Comparison of ENCODE assay signal across 11 mouse cellular contexts in genomic region chr5:128617621-128618020, GRCm38 (mm10). TPM values are rescaled to one million over a fixed set of nuclear protein-coding genes. Genes with fewer than 3 reads are reported as not detected.
DNase-seq lines count a peak whose midpoint lies in the region; ATAC-seq and TF ChIP-seq lines count a peak whose summit lies in the region.
"Had no signal": no experiment of that assay in that cellular context is flagged by ENCODE, and none has a peak within 500 bp of the region (broad histone marks: within the 10 kb centered on the region; RNA-seq: fewer than 3 reads in every experiment).

No protein-coding gene starts in this region.

- H3K9ac ChIP-seq in forebrain, embryonic 15.5 days (replicated peaks): no peak overlapping the region
- no peak overlapping the region for H3K9ac ChIP-seq in midbrain, postnatal 0 days (replicated peaks; ENCODE audit: low read length, poor library complexity, severe bottlenecking)
- 0 out of 2 replicates have a peak overlapping the region, but pooled peaks have one; percentile 8 for H3K9ac ChIP-seq in limb, embryonic 12.5 days (replicated peaks)
- no peak overlapping the region for H3K9ac ChIP-seq in neural tube, embryonic 15.5 days (replicated peaks)
- H3K9ac ChIP-seq: heart, embryonic 15.5 days; liver, embryonic 13.5 days had no signal

- H3K27me3 ChIP-seq in forebrain, embryonic 10.5 days (ENCODE audit: poor library complexity, severe bottlenecking): peaks cover 74% of the 10 kb centered on the region
- 0 out of 2 replicates have a peak, but pooled peaks cover 5% of the 10 kb centered on the region for H3K27me3 ChIP-seq in forebrain, embryonic 15.5 days
- H3K27me3 ChIP-seq in midbrain, embryonic 10.5 days (ENCODE audit: low read depth, poor library complexity, severe bottlenecking): peaks cover 60% of the 10 kb centered on the region
- 0 out of 2 replicates have a peak, but pooled peaks cover 3% of the 10 kb centered on the region for H3K27me3 ChIP-seq in midbrain, postnatal 0 days (ENCODE audit: insufficient read depth, low read length)
- H3K27me3 ChIP-seq in limb, embryonic 12.5 days: no peaks in the 10 kb centered on the region
- H3K27me3 ChIP-seq in neural tube, embryonic 15.5 days (replicated peaks): 0 out of 2 replicates have a peak, but pooled peaks cover 5% of the 10 kb centered on the region
- H3K27me3 ChIP-seq: liver, embryonic 13.5 days had no signal

- no peak for DNase-seq in forebrain, embryonic 10.5 days (ENCODE audit: extremely low spot score, low spot score)
- DNase-seq in midbrain, embryonic 10.5 days (ENCODE audit: low spot score): peak; percentile 35
- no peak for DNase-seq in midbrain, postnatal 0 days (ENCODE audit: low spot score)
- no peak for DNase-seq in frontal cortex, postnatal 25 days (ENCODE audit: low spot score in 2 of 2)
- no peak for DNase-seq in left cerebral cortex, postnatal 25 days (ENCODE audit: low spot score in 2 of 2)
- DNase-seq: cerebellum, adult 11-12 months; liver, embryonic 13.5 days had no signal

- 18% methylated on average over 9 of the region's 9 CpGs for WGBS in forebrain, embryonic 10.5 days
- WGBS in forebrain, embryonic 15.5 days: 10% methylated on average over 9 of the region's 9 CpGs
- 15% methylated on average over 9 of the region's 9 CpGs for WGBS in midbrain, embryonic 10.5 days
- WGBS in midbrain, postnatal 0 days: 11% methylated on average over 9 of the region's 9 CpGs
- whole genome bisulfite sequencing in limb, embryonic 12.5 days: under 1% methylated on average over 9 of the region's 9 CpGs
- 6% methylated on average over 9 of the region's 9 CpGs for WGBS in neural tube, embryonic 15.5 days

- no peaks in the 10 kb centered on the region for H3K9me3 ChIP-seq in forebrain, embryonic 10.5 days
- H3K9me3 ChIP-seq in forebrain, embryonic 15.5 days: no peaks in the 10 kb centered on the region
- H3K9me3 ChIP-seq in midbrain, embryonic 10.5 days (replicated peaks): no peaks in the 10 kb centered on the region
- H3K9me3 ChIP-seq in midbrain, postnatal 0 days (ENCODE audit: low read length): no peaks in the 10 kb centered on the region
- no peaks in the 10 kb centered on the region for H3K9me3 ChIP-seq in limb, embryonic 12.5 days
- no peaks in the 10 kb centered on the region for H3K9me3 ChIP-seq in neural tube, embryonic 15.5 days (replicated peaks)
- H3K9me3 ChIP-seq: heart, embryonic 15.5 days; liver, embryonic 13.5 days had no signal

- no peaks in the 10 kb centered on the region for H3K36me3 ChIP-seq in forebrain, embryonic 10.5 days (replicated peaks)
- H3K36me3 ChIP-seq in forebrain, embryonic 15.5 days: no peaks in the 10 kb centered on the region
- no peaks in the 10 kb centered on the region for H3K36me3 ChIP-seq in midbrain, embryonic 10.5 days
- H3K36me3 ChIP-seq in midbrain, postnatal 0 days (ENCODE audit: insufficient read depth, low read length): no peaks in the 10 kb centered on the region
- no peaks in the 10 kb centered on the region for H3K36me3 ChIP-seq in limb, embryonic 12.5 days
- H3K36me3 ChIP-seq in neural tube, embryonic 15.5 days: no peaks in the 10 kb centered on the region
- H3K36me3 ChIP-seq: heart, embryonic 15.5 days; liver, embryonic 13.5 days had no signal

- H3K4me2 ChIP-seq in forebrain, embryonic 15.5 days (replicated peaks): no peak overlapping the region; the same call in 1 of the 2 replicates
- H3K4me2 ChIP-seq in midbrain, postnatal 0 days (ENCODE audit: low read depth, low read length, poor library complexity, severe bottlenecking): no peak overlapping the region
- H3K4me2 ChIP-seq in limb, embryonic 12.5 days: peak overlapping the region; percentile 46
- H3K4me2 ChIP-seq in neural tube, embryonic 15.5 days: peak overlapping the region; percentile 34
- H3K4me2 ChIP-seq: heart, embryonic 15.5 days; liver, embryonic 13.5 days had no signal

- peaks cover 45% of the 10 kb centered on the region for H3K4me1 ChIP-seq in forebrain, embryonic 10.5 days
- peaks cover 17% of the 10 kb centered on the region for H3K4me1 ChIP-seq in forebrain, embryonic 15.5 days
- peaks cover 45% of the 10 kb centered on the region for H3K4me1 ChIP-seq in midbrain, embryonic 10.5 days
- no peaks in the 10 kb centered on the region for H3K4me1 ChIP-seq in midbrain, postnatal 0 days (ENCODE audit: insufficient read depth, low read length)
- peaks cover 51% of the 10 kb centered on the region for H3K4me1 ChIP-seq in limb, embryonic 12.5 days (replicated peaks)
- H3K4me1 ChIP-seq in neural tube, embryonic 15.5 days: peaks cover 24% of the 10 kb centered on the region
- H3K4me1 ChIP-seq: heart, embryonic 15.5 days; liver, embryonic 13.5 days had no signal

- ATAC-seq in forebrain, embryonic 15.5 days (replicated peaks): no peak
- no peak for ATAC-seq in midbrain, postnatal 0 days (ENCODE audit: low FRiP score)
- ATAC-seq in limb, embryonic 12.5 days (ENCODE audit: insufficient number of reproducible peaks, insufficient read depth, low FRiP score, low TSS enrichment, low read depth): no peak
- no peak for ATAC-seq in neural tube, embryonic 15.5 days (ENCODE audit: low FRiP score)

- peak overlapping the region; percentile 67; the same call in 1 of the 2 replicates for H3K27ac ChIP-seq in forebrain, embryonic 10.5 days
- H3K27ac ChIP-seq in forebrain, embryonic 15.5 days (replicated peaks): no peak overlapping the region
- H3K27ac ChIP-seq in midbrain, embryonic 10.5 days (replicated peaks): no peak overlapping the region
- no peak overlapping the region for H3K27ac ChIP-seq in midbrain, postnatal 0 days (ENCODE audit: low read depth, low read length)
- peak overlapping the region; percentile 80 for H3K27ac ChIP-seq in limb, embryonic 12.5 days
- H3K27ac ChIP-seq in neural tube, embryonic 15.5 days (replicated peaks): no peak overlapping the region
- H3K27ac ChIP-seq: heart, embryonic 15.5 days; liver, embryonic 13.5 days had no signal

- intact Hi-C loops in left cerebral cortex, postnatal 25 days (cut with DNase I): no loop called here

- TF ChIP-seq CTCF in midbrain, postnatal 0 days (IDR thresholded peaks at IDR 0.05): no peak

- H3K4me3 ChIP-seq in forebrain, embryonic 10.5 days: peak overlapping the region; percentile 14; the same call in 1 of the 2 replicates
- no peak overlapping the region for H3K4me3 ChIP-seq in forebrain, embryonic 15.5 days
- peak overlapping the region; percentile 7; the same call in 1 of the 2 replicates for H3K4me3 ChIP-seq in midbrain, embryonic 10.5 days
- no peak overlapping the region for H3K4me3 ChIP-seq in midbrain, postnatal 0 days (ENCODE audit: low read depth, low read length)
- peak overlapping the region; percentile 6; the same call in 1 of the 2 replicates for H3K4me3 ChIP-seq in limb, embryonic 12.5 days (replicated peaks)
- no peak overlapping the region for H3K4me3 ChIP-seq in neural tube, embryonic 15.5 days (replicated peaks)
- H3K4me3 ChIP-seq: heart, embryonic 15.5 days; liver, embryonic 13.5 days had no signal

RNA-seq across cellular contexts. Expression of gene Fzd10, which starts 17.0 kb away (rescaled TPM):
- polyA plus RNA-seq in forebrain, embryonic 10.5 days (2016; fragmentation: Nextera tagmentation; extraction: Ambion mirVana): 3.0 and 3.5 TPM in 2 replicates
- polyA plus RNA-seq in forebrain, embryonic 15.5 days (2015; fragmentation: Nextera tagmentation; extraction: Ambion mirVana): 0.64 and 1.1 TPM in 2 replicates
- polyA plus RNA-seq in midbrain, embryonic 10.5 days (2016; fragmentation: Nextera tagmentation; extraction: Ambion mirVana): 14.0 and 15.0 TPM in 2 replicates
- total RNA-seq in midbrain, postnatal 0 days (2014; rRNA removed): 19.6 and 20.8 TPM in 2 replicates
- 2.7 and 3.3 TPM in 2 replicates for polyA plus RNA-seq in midbrain, postnatal 0 days (2015; fragmentation: Nextera tagmentation; extraction: Ambion mirVana)
- polyA plus RNA-seq in limb, embryonic 12.5 days (2016; fragmentation: Nextera tagmentation; extraction: Ambion mirVana): 10.9 and 12.5 TPM in 2 replicates
- 2.1 and 2.3 TPM in 2 replicates for polyA plus RNA-seq in neural tube, embryonic 15.5 days (2015; fragmentation: Nextera tagmentation; extraction: Ambion mirVana)
- 1 to 10 TPM; 4.4 to 6.6 TPM for total RNA-seq in left cerebral cortex, postnatal 25 days (2021)

Comparison
In these comparisons a context has a peak if more than half of its experiments do, and no peak if none do; other contexts are left out.
1. H3K27ac ChIP-seq: peak in forebrain, embryonic 10.5 days (single experiment) and limb, embryonic 12.5 days (single experiment); none in forebrain, embryonic 15.5 days (single experiment), midbrain, embryonic 10.5 days (single experiment), midbrain, postnatal 0 days (single experiment) and neural tube, embryonic 15.5 days (single experiment).
2. H3K4me3 ChIP-seq: peak in forebrain, embryonic 10.5 days (single experiment), midbrain, embryonic 10.5 days (single experiment) and limb, embryonic 12.5 days (single experiment); none in forebrain, embryonic 15.5 days (single experiment), midbrain, postnatal 0 days (single experiment) and neural tube, embryonic 15.5 days (single experiment).
3. H3K4me2 ChIP-seq: peak in limb, embryonic 12.5 days (single experiment) and neural tube, embryonic 15.5 days (single experiment); none in forebrain, embryonic 15.5 days (single experiment) and midbrain, postnatal 0 days (single experiment).